In the genomic region with DNA sequence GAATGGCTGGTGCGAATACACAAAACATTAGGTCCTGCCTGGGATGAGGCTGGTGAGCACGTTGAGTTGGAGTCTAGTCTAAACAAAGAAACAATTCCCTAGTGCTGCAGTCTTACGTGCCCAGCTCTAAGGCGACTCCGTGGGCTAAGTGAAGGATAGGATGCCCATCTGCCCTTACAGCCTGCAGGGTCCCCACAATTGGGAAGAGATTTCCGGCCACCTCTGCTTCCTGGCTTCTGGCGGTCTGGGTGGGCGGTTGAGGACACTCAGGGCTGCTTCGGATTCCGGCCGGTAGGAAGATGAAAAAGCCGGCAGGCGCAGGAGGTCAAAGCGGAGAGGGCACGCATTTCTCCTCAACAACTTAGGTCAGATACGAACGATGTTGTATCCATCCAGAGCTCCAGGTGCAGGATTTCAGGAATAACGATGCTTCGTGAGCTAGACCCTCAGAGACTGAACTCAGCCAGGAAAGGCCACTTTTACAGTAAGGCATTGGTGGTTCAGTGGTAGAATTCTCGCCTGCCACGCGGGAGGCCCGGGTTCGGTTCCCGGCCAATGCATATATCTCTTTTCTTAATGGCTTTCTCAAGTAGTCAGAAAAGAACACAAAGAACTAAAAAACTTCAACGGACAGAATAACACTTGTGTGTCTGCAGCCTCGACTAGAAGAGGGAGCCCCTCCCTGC, we compare ENCODE assay signal across 8 mouse cellular contexts. TPM values are rescaled to one million over a fixed set of nuclear protein-coding genes. Genes with fewer than 3 reads are reported as not detected.
DNase-seq lines count a peak whose midpoint lies in the region; ATAC-seq and TF ChIP-seq lines count a peak whose summit lies in the region.

No protein-coding gene starts in this region.

- H3K27me3 ChIP-seq in ES-Bruce4 (ENCODE audit: control insufficient read depth, insufficient read depth, low read length, poor library complexity, severe bottlenecking): no peaks in the 10 kb centered on the region
- no peaks in the 10 kb centered on the region for H3K27me3 ChIP-seq in forebrain, embryonic 14.5 days (replicated peaks; ENCODE audit: control insufficient read depth, insufficient read depth, low read length)
- no peaks in the 10 kb centered on the region for H3K27me3 ChIP-seq in liver, postnatal 0 days (ENCODE audit: insufficient read depth, low read length)
- no peaks in the 10 kb centered on the region for H3K27me3 ChIP-seq in neural tube, embryonic 13.5 days

- 0 out of 2 replicates have a peak, but pooled peaks have one; percentile 28 for TF ChIP-seq EP300 in ES-Bruce4 (IDR thresholded peaks at IDR 0.05; ENCODE audit: insufficient read depth, low read depth, low read length)
- TF ChIP-seq EP300 in liver, postnatal 0 days (IDR thresholded peaks at IDR 0.05; ENCODE audit: low read depth): no peak

- no peaks in the 10 kb centered on the region for H3K9me3 ChIP-seq in ES-Bruce4 (replicated peaks; ENCODE audit: control insufficient read depth, insufficient read depth, low read length, poor library complexity, severe bottlenecking)
- no peaks in the 10 kb centered on the region for H3K9me3 ChIP-seq in forebrain, embryonic 14.5 days (replicated peaks; ENCODE audit: control insufficient read depth, low read length)
- H3K9me3 ChIP-seq in liver, postnatal 0 days (ENCODE audit: low read length): no peaks in the 10 kb centered on the region
- no peaks in the 10 kb centered on the region for H3K9me3 ChIP-seq in neural tube, embryonic 13.5 days

- peak; percentile 91 for DNase-seq in cerebellum, adult 11 months
- DNase-seq in forebrain, embryonic 14.5 days (ENCODE audit: low spot score): peak; percentile 96
- peak; percentile 86 to 90 for DNase-seq in heart, postnatal 14 days
- peak; percentile 93 for DNase-seq in layer of hippocampus, adult 11-12 months (ENCODE audit: low spot score)
- DNase-seq in liver, postnatal 0 days: peak; percentile 87
- DNase-seq in telencephalon, adult 2 months (ENCODE audit: low read depth, low spot score): peak; percentile 78

- WGBS in forebrain, embryonic 14.5 days: under 1% methylated on average over 27 of the region's 27 CpGs
- under 1% methylated on average over 27 of the region's 27 CpGs for WGBS in liver, postnatal 0 days (ENCODE audit: insufficient replicate concordance)
- WGBS in neural tube, embryonic 13.5 days: under 1% methylated on average over 27 of the region's 27 CpGs

- H3K27ac ChIP-seq in ES-Bruce4 (ENCODE audit: insufficient read depth, low read length): 0 out of 2 replicates have a peak overlapping the region, but pooled peaks have one; percentile 5
- peak overlapping the region; percentile 79 for H3K27ac ChIP-seq in forebrain, embryonic 14.5 days (ENCODE audit: low read depth, low read length)
- no peak overlapping the region for H3K27ac ChIP-seq in liver, postnatal 0 days (ENCODE audit: low read depth)
- peak overlapping the region; percentile 84 for H3K27ac ChIP-seq in neural tube, embryonic 13.5 days (replicated peaks)

- no peak for TF ChIP-seq CTCF in ES-Bruce4 (IDR thresholded peaks at IDR 0.05; ENCODE audit: low read depth, low read length)
- no peak for TF ChIP-seq CTCF in liver, postnatal 0 days (IDR thresholded peaks at IDR 0.05; ENCODE audit: low read depth)

- peak overlapping the region; percentile 84 for H3K4me3 ChIP-seq in ES-Bruce4 (ENCODE audit: low read depth, low read length)
- H3K4me3 ChIP-seq in forebrain, embryonic 14.5 days (ENCODE audit: low read depth, low read length): peak overlapping the region; percentile 60
- H3K4me3 ChIP-seq in liver, postnatal 0 days (ENCODE audit: low read depth, low read length): peak overlapping the region; percentile 67
- H3K4me3 ChIP-seq in neural tube, embryonic 13.5 days: peak overlapping the region; percentile 63

- H3K36me3 ChIP-seq in ES-Bruce4 (ENCODE audit: control insufficient read depth, insufficient read depth, low read length, poor library complexity, severe bottlenecking): peaks cover 9% of the 10 kb centered on the region
- H3K36me3 ChIP-seq in forebrain, embryonic 14.5 days (ENCODE audit: control insufficient read depth, insufficient read depth, low read length): peaks cover 6% of the 10 kb centered on the region
- H3K36me3 ChIP-seq in liver, postnatal 0 days (replicated peaks; ENCODE audit: insufficient read depth, low read length): no peaks in the 10 kb centered on the region
- peaks cover 6% of the 10 kb centered on the region; the same call in 1 of the 2 replicates for H3K36me3 ChIP-seq in neural tube, embryonic 13.5 days

- peaks cover 4% of the 10 kb centered on the region for H3K4me1 ChIP-seq in ES-Bruce4 (ENCODE audit: control insufficient read depth, insufficient read depth, low read length)
- peaks cover 9% of the 10 kb centered on the region for H3K4me1 ChIP-seq in forebrain, embryonic 14.5 days (ENCODE audit: control insufficient read depth, insufficient read depth, low read length)
- H3K4me1 ChIP-seq in liver, postnatal 0 days (ENCODE audit: insufficient read depth): peaks cover 27% of the 10 kb centered on the region
- H3K4me1 ChIP-seq in neural tube, embryonic 13.5 days (replicated peaks): peaks cover 22% of the 10 kb centered on the region

- H3K4me2 ChIP-seq in forebrain, embryonic 14.5 days (ENCODE audit: low read length): peak overlapping the region; percentile 66
- H3K4me2 ChIP-seq in liver, postnatal 0 days (ENCODE audit: low read depth, low read length): peak overlapping the region; percentile 95
- H3K4me2 ChIP-seq in neural tube, embryonic 13.5 days: peak overlapping the region; percentile 77

- H3K9ac ChIP-seq in ES-Bruce4 (ENCODE audit: low read depth, poor library complexity, severe bottlenecking): peak overlapping the region; percentile 59
- H3K9ac ChIP-seq in forebrain, embryonic 14.5 days (ENCODE audit: low read length): peak overlapping the region; percentile 70
- H3K9ac ChIP-seq in liver, postnatal 0 days (replicated peaks): peak overlapping the region; percentile 59
- H3K9ac ChIP-seq in neural tube, embryonic 13.5 days: peak overlapping the region; percentile 76

- peak; percentile 95 for ATAC-seq in forebrain, embryonic 14.5 days
- ATAC-seq in liver, postnatal 0 days: peak; percentile 79
- peak; percentile 92 for ATAC-seq in neural tube, embryonic 13.5 days (ENCODE audit: low read depth)

- intact Hi-C loops in heart, postnatal 14 days (cut with DNase I): no loop called here

- TF ChIP-seq POLR2A in ES-Bruce4 (IDR thresholded peaks at IDR 0.05; ENCODE audit: insufficient read depth, low read length): no peak

RNA-seq across cellular contexts. Expression of gene Exosc6, which starts 6.1 kb away (rescaled TPM):
- not detected in 2 replicates for polyA plus RNA-seq in ES-Bruce4 (2011; ENCODE audit: insufficient read depth, insufficient read length, low read depth, missing spikeins)
- not detected in 2 replicates for polyA plus RNA-seq in forebrain, embryonic 14.5 days (2014; fragmentation: Nextera tagmentation; extraction: Ambion mirVana)
- not detected for total RNA-seq in heart, postnatal 14 days (2021)
- polyA plus RNA-seq in liver, postnatal 0 days (2015; fragmentation: Nextera tagmentation; extraction: Ambion mirVana): 6.1 and 7.0 TPM in 2 replicates
- not detected in 2 replicates for polyA plus RNA-seq in neural tube, embryonic 13.5 days (2015; fragmentation: Nextera tagmentation; extraction: Ambion mirVana)

RNA-seq across cellular contexts. Expression of gene Aars, which starts 29.3 kb away (rescaled TPM):
- 146 and 153 TPM in 2 replicates for polyA plus RNA-seq in ES-Bruce4 (2011; ENCODE audit: insufficient read depth, insufficient read length, low read depth, missing spikeins)
- polyA plus RNA-seq in forebrain, embryonic 14.5 days (2014; fragmentation: Nextera tagmentation; extraction: Ambion mirVana): 61.8 and 64.7 TPM in 2 replicates
- 10 to 100 TPM; 31.8 to 32.9 TPM for total RNA-seq in heart, postnatal 14 days (2021)
- polyA plus RNA-seq in liver, postnatal 0 days (2015; fragmentation: Nextera tagmentation; extraction: Ambion mirVana): 23.1 and 26.0 TPM in 2 replicates
- 74.5 and 75.3 TPM in 2 replicates for polyA plus RNA-seq in neural tube, embryonic 13.5 days (2015; fragmentation: Nextera tagmentation; extraction: Ambion mirVana)

RNA-seq across cellular contexts. Expression of gene Clec18a, which starts 30.0 kb away (rescaled TPM):
- not detected in 2 replicates for polyA plus RNA-seq in ES-Bruce4 (2011; ENCODE audit: insufficient read depth, insufficient read length, low read depth, missing spikeins)
- polyA plus RNA-seq in forebrain, embryonic 14.5 days (2014; fragmentation: Nextera tagmentation; extraction: Ambion mirVana): 0.42 and 0.61 TPM in 2 replicates
- total RNA-seq in heart, postnatal 14 days (2021): under 1 TPM; 0.41 to 0.76 TPM
- polyA plus RNA-seq in liver, postnatal 0 days (2015; fragmentation: Nextera tagmentation; extraction: Ambion mirVana): not detected in 2 replicates
- 1.9 and 3.1 TPM in 2 replicates for polyA plus RNA-seq in neural tube, embryonic 13.5 days (2015; fragmentation: Nextera tagmentation; extraction: Ambion mirVana)

RNA-seq across cellular contexts. Expression of gene Ddx19b, which starts 30.7 kb away (rescaled TPM):
- 23.5 and 24.8 TPM in 2 replicates for polyA plus RNA-seq in ES-Bruce4 (2011; ENCODE audit: insufficient read depth, insufficient read length, low read depth, missing spikeins)
- polyA plus RNA-seq in forebrain, embryonic 14.5 days (2014; fragmentation: Nextera tagmentation; extraction: Ambion mirVana): 7.0 and 7.2 TPM in 2 replicates
- total RNA-seq in heart, postnatal 14 days (2021): 10 to 100 TPM; 10.6 to 11.7 TPM
- 3.5 and 3.9 TPM in 2 replicates for polyA plus RNA-seq in liver, postnatal 0 days (2015; fragmentation: Nextera tagmentation; extraction: Ambion mirVana)
- 6.5 and 6.7 TPM in 2 replicates for polyA plus RNA-seq in neural tube, embryonic 13.5 days (2015; fragmentation: Nextera tagmentation; extraction: Ambion mirVana)

RNA-seq across cellular contexts. Expression of gene Pdpr, which starts 32.2 kb away (rescaled TPM):
- 19.0 and 22.4 TPM in 2 replicates for polyA plus RNA-seq in ES-Bruce4 (2011; ENCODE audit: insufficient read depth, insufficient read length, low read depth, missing spikeins)
- polyA plus RNA-seq in forebrain, embryonic 14.5 days (2014; fragmentation: Nextera tagmentation; extraction: Ambion mirVana): 6.7 and 7.7 TPM in 2 replicates
- total RNA-seq in heart, postnatal 14 days (2021): 10 to 100 TPM; 86.2 to 88.0 TPM
- polyA plus RNA-seq in liver, postnatal 0 days (2015; fragmentation: Nextera tagmentation; extraction: Ambion mirVana): 2.0 and 3.3 TPM in 2 replicates
- 9.6 and 11.6 TPM in 2 replicates for polyA plus RNA-seq in neural tube, embryonic 13.5 days (2015; fragmentation: Nextera tagmentation; extraction: Ambion mirVana)
